Mouse (Mus musculus) WW6 (cell line): ENCODE data around the gene Zfp52.

Source experiments
- DNase-seq: peaks from one replicate; pipeline ENCODE4 v3.0.0-alpha.2; 2013; ENCODE audit warnings: low read depth, low spot score

Zfp52 gene

DNA sequence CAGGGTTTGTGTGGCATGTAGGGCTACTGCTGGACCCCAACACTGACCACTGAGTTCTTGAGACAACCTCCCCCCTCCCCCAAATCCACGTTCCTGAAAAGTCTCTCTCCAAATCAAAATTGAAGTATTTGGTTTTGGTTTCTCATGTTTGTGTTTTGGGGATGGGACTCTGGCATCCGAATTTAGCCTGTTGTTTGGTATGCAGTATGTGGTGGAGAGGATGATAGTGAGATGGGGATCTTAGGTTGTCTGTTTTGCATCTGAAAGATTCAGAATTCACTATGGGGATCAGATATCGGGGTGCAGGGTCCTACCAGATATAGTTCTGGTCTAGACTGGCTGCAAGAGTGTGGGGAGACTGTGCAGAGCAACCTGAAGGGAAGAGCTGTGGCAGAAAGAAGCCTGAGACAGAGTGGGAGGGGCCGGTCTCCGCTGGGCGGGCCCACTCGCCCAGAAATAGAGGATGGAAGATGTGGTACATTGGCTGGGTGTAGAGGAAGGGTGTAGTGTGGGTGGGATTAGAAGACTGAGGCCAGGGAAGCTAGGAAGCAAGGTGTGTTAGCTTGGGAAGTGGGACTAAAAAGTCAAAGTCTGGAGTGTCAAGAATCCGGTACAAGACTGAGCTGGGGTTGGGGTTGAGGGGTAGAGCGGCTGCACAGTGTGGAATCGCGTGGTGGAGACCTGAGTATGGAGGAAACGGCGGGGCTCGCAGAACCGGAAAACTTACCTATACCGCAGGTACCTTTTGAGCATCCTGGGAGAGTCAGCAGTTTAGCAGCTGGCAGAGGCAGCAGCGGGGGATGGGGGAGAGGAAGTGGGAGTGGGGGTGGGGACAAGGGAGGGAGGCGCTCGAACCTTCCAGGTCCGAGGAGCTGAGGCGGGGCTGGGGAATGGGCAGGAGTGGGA, at the start of gene Zfp52:
Gene Zfp52, plus strand, starts transcription at position 444 of the 906 bp plus-strand sequence.
- DNase-seq, result no peak

GRCm38 (mm10) chr17:21488760-21489499, 46.4 kb upstream of the Zfp52 start, which contains the start of gene Zfp53:
Zfp53 (plus strand) TSS chr17:21488998.
- DNase-seq, result peak; percentile 73

DNA sequence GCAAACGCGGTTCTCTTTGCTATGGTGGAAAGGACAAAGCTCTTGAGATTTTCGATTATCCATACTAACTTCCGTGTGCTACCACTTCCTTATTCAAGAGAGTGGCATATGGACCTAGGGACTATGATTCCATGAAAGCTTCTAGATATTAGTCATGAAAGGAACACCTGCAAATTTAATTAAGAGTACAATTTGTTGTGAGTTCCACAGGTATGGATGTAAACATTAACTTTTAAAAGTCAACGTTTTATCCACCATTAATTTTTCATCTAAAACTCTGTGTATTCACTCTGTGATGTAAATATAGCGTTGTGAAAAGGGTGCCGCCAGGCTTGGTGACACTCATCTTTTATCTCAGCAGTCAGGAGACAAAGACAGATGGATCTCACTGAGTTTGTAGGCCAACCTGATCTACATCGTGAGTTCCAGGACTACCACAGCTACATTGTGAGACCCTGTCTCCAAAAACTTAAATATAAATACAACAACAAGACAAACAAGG, 45.8 kb upstream of the Zfp52 start:
- no peak for DNase-seq

DNA sequence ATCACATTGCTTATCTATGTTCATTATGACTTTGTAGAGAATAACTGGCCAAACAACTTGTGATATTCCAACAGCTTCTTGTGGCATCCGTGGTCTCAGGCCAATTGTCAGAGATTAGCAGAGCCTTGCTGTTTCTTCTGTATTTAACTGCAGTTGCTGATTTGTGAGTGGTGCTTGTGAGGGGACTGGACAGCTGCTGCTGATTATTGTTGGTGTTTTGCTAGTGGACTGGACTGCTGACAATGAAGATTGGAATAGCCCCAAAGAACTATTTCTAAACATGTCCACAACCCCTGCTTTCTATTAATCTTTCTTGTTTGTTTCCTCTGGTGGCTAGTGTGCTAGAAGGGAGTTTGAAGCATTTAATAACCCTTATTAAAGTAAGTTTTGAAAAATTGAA, 34.0 kb upstream of the Zfp52 start:
- DNase-seq, result no peak

DNA sequence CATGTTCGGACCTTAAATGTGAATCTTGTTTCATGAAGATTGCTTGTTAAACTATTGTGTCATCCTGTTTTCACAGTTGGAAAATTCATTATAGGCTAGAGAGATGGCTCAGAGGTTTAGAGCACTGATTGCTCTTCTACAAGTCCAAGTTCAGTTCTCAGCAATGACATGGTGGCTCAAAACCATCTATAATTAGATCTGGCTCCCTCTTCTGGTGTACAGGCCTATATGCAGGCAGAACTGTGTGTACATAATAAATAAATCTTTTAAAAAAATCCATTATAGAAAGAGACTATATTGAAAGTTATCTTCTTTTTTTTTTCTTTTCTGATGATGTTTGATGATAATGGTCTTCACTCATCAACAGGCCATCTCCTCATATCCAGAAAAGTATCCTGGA, 30.8 kb upstream of the Zfp52 start:
- DNase-seq, result no peak

GRCm38 (mm10) chr17:21506258-21506657, 29.1 kb upstream of the Zfp52 start:
- DNase-seq, result no peak

- DNase-seq, result no peak
Measured at GRCm38 (mm10) chr17:21509756-21510155, 25.6 kb upstream of the Zfp52 start.

DNA sequence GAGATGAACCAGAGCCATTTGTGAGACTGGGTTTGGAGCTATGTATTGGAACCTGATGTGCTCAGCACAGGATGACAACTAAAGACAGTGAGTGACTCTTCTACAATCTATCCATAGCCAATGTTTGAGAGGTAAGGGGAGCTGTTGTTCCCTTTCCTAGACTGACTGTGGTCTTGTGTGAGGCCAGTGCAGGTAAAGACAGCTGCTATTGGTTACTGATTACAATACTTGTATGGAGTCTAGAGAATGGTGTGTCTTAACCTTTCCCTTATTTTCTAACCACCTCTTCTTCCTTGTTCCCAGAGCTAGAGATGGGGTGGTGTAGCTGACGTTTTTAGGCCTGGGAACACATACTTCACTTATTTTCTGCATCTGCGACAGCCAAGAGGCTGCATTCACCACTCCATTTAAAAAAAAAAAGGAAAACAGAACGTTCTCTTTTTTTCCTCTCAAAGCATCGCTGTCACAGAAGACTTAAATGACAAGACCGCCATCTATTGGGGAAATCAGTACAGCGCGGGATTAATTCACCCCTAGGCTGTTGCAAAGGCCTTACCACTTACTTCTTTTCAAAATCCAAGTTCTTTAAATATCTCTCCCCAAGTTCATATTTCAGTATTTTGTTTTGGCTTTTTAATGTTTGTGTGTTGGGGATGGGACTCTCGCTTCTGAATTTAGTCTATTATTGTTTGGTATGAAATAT, 19.8 kb upstream of the Zfp52 start:
- no peak for DNase-seq

GRCm38 (mm10) chr17:21516201-21517129, 18.9 kb upstream of the Zfp52 start:
- DNase-seq, result no peak

GRCm38 (mm10) chr17:21517130-21517671, 18.1 kb upstream of the Zfp52 start:
- DNase-seq, result no peak

GRCm38 (mm10) chr17:21526270-21526669, 9.1 kb upstream of the Zfp52 start:
- DNase-seq, result no peak

DNA sequence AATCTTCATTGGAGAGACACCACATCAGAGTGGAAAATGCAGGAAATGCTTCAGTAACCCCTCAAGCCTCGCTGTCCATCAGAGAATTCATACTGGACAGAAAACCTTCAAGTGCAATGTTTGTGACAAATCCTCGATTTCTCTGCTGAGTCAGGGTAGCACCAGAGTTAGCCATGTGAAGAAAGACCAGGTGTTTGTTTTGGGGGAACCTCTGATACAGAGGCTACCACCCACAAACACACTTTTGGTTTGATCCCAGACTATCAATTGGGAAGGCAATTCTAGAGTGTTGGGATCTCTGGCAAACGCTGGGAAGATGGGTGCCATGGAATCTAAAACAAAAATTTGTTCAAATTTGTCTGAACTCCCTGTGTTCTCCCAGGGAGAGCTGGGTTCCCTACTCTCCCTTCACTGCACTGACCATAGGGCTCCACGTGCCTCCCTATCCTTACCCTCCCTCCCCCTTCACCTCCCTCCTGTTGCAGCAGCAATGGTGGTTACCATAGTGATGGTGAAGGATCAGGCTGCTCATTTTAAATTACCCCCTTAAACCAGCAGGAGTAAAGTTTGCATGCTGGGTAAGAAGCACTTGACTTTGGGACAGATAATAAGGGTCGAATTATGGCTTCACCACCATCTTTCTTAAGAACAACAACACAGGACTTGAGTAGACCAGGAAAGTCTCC, 4.6 kb upstream of the Zfp52 start:
- no peak for DNase-seq

GRCm38 (mm10) chr17:21531621-21532020, 3.7 kb upstream of the Zfp52 start:
- no peak for DNase-seq

DNA sequence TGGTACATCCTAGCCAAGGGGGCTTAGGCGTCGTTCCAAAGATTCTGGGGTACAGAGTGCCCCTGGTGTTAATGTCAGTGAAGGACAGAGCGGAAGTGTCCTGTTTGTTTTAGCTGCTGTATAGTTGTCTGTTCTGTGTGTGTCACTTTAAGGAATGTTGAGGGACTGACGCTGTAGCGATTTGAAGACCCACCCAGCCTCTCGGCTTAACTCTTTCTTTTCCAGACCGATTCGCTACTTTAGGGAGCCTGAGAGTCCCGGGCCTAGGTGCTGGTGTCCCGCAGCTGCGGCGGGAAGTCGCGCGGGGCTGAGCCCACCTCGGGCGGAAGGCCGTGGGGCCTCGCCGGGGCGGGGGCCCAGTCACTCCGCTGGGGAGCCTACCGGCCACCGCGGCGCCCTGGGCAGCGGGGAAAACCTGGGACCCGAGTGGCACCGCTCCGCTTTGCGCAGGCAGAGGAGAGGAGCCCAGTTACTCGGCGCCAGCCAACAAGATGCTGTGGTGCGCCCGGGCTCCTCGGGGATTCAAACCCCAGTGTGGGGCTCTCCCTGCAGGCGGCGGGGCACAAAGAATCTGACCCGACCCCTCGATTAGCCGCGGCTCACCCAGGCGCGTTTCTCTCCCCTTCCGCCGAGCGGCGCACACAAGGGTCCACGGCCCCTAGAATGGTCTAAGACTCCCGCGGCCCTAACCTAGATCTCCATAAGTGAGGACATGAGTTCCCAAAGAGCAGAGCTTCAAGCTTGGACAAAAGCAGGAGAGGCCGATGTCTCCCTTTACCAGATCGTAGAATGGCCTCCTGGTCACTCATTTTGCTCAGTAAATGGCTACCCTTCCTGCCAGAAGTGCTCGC, 3.0 kb upstream of the Zfp52 start:
- no peak for DNase-seq

DNA sequence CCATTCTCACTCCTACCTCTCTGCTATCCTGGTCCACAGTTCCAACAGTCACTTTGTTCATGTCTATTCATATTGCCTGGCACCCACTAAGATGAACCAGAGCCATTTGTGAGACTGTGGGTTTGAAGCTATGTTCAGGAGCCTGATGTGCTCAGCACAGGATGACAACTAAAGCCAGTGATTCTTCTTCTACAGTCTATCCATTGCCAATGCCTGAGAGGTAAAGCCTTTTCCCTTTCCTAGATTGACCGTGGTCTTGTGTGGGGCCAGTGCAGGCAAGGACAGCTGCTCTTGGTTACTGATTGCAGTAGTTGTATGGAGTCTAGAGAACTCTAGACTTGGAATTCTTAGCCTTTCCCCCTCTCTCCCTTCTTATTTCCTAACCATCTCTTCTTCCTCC, 1.4 kb upstream of the Zfp52 start:
- no peak for DNase-seq

- DNase-seq, result no peak
Measured at GRCm38 (mm10) chr17:21534460-21535095, 761 bp upstream of the Zfp52 start.

DNA sequence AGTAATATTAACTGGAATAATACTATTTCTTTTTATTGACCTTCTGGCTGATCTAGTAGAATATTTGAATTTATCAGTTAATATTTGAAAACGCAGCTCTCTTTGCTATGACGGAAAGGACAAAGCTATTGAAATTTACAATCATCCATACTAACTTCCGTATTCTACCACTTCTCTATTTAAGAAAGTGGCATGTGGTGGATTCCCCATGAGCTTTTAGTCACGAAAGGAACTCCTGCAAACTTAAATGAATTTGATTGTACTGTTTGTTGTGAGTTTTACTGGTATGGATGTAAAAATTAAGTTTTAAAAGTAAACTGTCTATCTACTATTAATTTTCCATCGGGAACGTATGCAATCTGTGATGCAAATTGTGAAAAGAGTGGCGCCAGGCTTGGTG, 757 bp downstream of the Zfp52 start:
- no peak for DNase-seq

DNA sequence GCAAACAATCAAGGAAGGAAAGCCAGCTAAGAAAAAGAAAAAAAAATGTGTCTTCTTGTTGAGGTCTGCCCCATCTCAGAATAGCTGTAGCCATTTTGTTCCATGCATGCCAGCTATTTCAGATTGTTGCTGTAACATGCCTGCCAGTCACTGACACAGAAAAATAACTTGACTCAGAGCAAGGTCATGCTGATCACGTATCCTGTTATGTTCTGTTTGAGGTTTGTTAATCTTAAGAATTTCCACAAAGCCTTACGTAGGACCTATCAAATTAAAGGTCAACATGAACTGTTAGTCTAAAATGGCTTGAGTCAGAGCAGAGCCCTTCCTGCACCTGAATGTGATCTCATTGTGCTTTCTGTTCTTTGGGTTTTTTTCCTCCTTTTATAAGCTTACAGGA, 1.3 kb downstream of the Zfp52 start:
- DNase-seq, result no peak

DNA sequence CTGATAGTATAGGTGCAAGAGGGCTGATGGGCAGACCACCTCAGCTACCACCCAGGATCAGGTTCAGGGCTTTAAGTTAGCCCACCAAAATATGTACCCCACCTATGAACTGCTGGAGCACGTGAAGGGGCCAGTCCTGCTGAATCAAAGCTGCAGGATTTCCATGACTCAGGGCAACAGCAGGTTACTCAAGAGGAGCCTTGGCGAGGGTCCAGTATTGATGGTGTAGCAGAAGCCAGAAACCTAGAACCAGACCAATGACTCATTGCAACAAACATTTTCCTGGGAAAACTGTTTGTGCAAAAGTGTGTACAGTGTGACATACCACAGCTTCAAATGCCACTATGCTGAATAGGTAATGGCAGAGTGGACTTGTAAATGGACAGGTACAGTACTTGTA, 22.5 kb downstream of the Zfp52 start:
- DNase-seq, result no peak
